In genomic region chr11:103068272-103068671, GRCm38 (mm10) we compare ENCODE assay signal across 20 mouse cellular contexts. TPM values are rescaled to one million over a fixed set of nuclear protein-coding genes. Genes with fewer than 3 reads are reported as not detected.
DNase-seq lines count a peak whose midpoint lies in the region; ATAC-seq lines count a peak whose summit lies in the region.
"Had no signal": no experiment of that assay in that cellular context is flagged by ENCODE, and none has a peak within 500 bp of the region (broad histone marks: within the 10 kb centered on the region; RNA-seq: fewer than 3 reads in every experiment).

No protein-coding gene starts in this region.

- H3K4me2 ChIP-seq in embryonic facial prominence, embryonic 13.5 days, result no peak overlapping the region
- no peak overlapping the region for H3K4me2 ChIP-seq in heart, embryonic 15.5 days
- no peak overlapping the region for H3K4me2 ChIP-seq in lung, embryonic 15.5 days
- no peak overlapping the region for H3K4me2 ChIP-seq in embryonic facial prominence, embryonic 15.5 days (replicated peaks)
- H3K4me2 ChIP-seq: forebrain, embryonic 12.5 days; kidney, embryonic 15.5 days; limb, embryonic 13.5 days; midbrain, embryonic 11.5 days had no signal

- H3K36me3 ChIP-seq in embryonic facial prominence, embryonic 13.5 days, result peaks cover 85% of the 10 kb centered on the region
- peaks cover 87% of the 10 kb centered on the region for H3K36me3 ChIP-seq in embryonic facial prominence, embryonic 10.5 days (replicated peaks)
- H3K36me3 ChIP-seq in heart, embryonic 15.5 days, result peaks cover 67% of the 10 kb centered on the region
- peaks cover 51% of the 10 kb centered on the region for H3K36me3 ChIP-seq in lung, embryonic 15.5 days
- peaks cover 74% of the 10 kb centered on the region for H3K36me3 ChIP-seq in embryonic facial prominence, embryonic 15.5 days

- no peaks in the 10 kb centered on the region for H3K27me3 ChIP-seq in embryonic facial prominence, embryonic 13.5 days
- H3K27me3 ChIP-seq in embryonic facial prominence, embryonic 10.5 days (replicated peaks; ENCODE audit: low read depth, poor library complexity, severe bottlenecking), result no peaks in the 10 kb centered on the region
- H3K27me3 ChIP-seq in heart, embryonic 15.5 days, result no peaks in the 10 kb centered on the region
- H3K27me3 ChIP-seq in lung, embryonic 15.5 days, result no peaks in the 10 kb centered on the region
- no peaks in the 10 kb centered on the region for H3K27me3 ChIP-seq in embryonic facial prominence, embryonic 15.5 days
- H3K27me3 ChIP-seq: forebrain, embryonic 12.5 days; kidney, embryonic 15.5 days; limb, embryonic 13.5 days had no signal

- no peak for ATAC-seq in embryonic facial prominence, embryonic 13.5 days (ENCODE audit: insufficient number of reproducible peaks, insufficient read depth, low FRiP score, low TSS enrichment, low read depth)
- no peak for ATAC-seq in heart, embryonic 15.5 days (replicated peaks; ENCODE audit: insufficient number of reproducible peaks, insufficient read depth, low FRiP score, low read depth)
- no peak for ATAC-seq in lung, embryonic 15.5 days (ENCODE audit: borderline replicate concordance, extremely low read depth, low FRiP score, low TSS enrichment)
- no peak for ATAC-seq in embryonic facial prominence, embryonic 15.5 days (ENCODE audit: insufficient number of reproducible peaks, low FRiP score, low TSS enrichment, low read depth)
- ATAC-seq: CD4-positive, CD25-positive, alpha-beta regulatory T cell, adult 4 months; hindbrain, embryonic 16.5 days; intestine, postnatal 0 days had no signal

- intact Hi-C loops in heart, postnatal 36 days (cut with DNase I), result no loop called here

- peak overlapping the region; percentile 62 for H3K27ac ChIP-seq in embryonic facial prominence, embryonic 13.5 days
- no peak overlapping the region for H3K27ac ChIP-seq in embryonic facial prominence, embryonic 10.5 days (replicated peaks)
- peak overlapping the region; percentile 67 for H3K27ac ChIP-seq in heart, embryonic 15.5 days
- H3K27ac ChIP-seq in lung, embryonic 15.5 days, result peak overlapping the region; percentile 62
- H3K27ac ChIP-seq in embryonic facial prominence, embryonic 15.5 days (replicated peaks), result peak overlapping the region; percentile 63
- H3K27ac ChIP-seq: forebrain, embryonic 12.5 days; kidney, embryonic 15.5 days; limb, embryonic 13.5 days; liver, embryonic 14.5 days; macrophage had no signal

- H3K9ac ChIP-seq in embryonic facial prominence, embryonic 13.5 days, result no peak overlapping the region
- no peak overlapping the region for H3K9ac ChIP-seq in heart, embryonic 15.5 days
- no peak overlapping the region for H3K9ac ChIP-seq in lung, embryonic 15.5 days
- no peak overlapping the region for H3K9ac ChIP-seq in embryonic facial prominence, embryonic 15.5 days
- H3K9ac ChIP-seq: forebrain, embryonic 12.5 days; kidney, embryonic 15.5 days; limb, embryonic 13.5 days; liver, embryonic 14.5 days had no signal

- H3K4me1 ChIP-seq in embryonic facial prominence, embryonic 13.5 days, result peaks cover 10% of the 10 kb centered on the region
- H3K4me1 ChIP-seq in embryonic facial prominence, embryonic 10.5 days, result no peaks in the 10 kb centered on the region
- peaks cover 18% of the 10 kb centered on the region for H3K4me1 ChIP-seq in heart, embryonic 15.5 days (replicated peaks)
- H3K4me1 ChIP-seq in lung, embryonic 15.5 days, result peaks cover 16% of the 10 kb centered on the region
- H3K4me1 ChIP-seq in embryonic facial prominence, embryonic 15.5 days, result peaks cover 20% of the 10 kb centered on the region
- H3K4me1 ChIP-seq: forebrain, embryonic 12.5 days; kidney, embryonic 15.5 days; limb, embryonic 13.5 days had no signal

- DNase-seq in embryonic facial prominence, embryonic 10.5 days (ENCODE audit: low spot score), result no peak
- no peak for DNase-seq in heart, postnatal 36 days
- no peak for DNase-seq in lung, adult 18-20 months
- DNase-seq: adrenal gland, postnatal 25 days; cerebellum, postnatal 36 days; retina, postnatal 1 day; thymus, postnatal 25 days had no signal

- H3K9me3 ChIP-seq in embryonic facial prominence, embryonic 13.5 days, result no peaks in the 10 kb centered on the region
- no peaks in the 10 kb centered on the region for H3K9me3 ChIP-seq in embryonic facial prominence, embryonic 10.5 days
- H3K9me3 ChIP-seq in heart, embryonic 15.5 days (replicated peaks), result no peaks in the 10 kb centered on the region
- no peaks in the 10 kb centered on the region for H3K9me3 ChIP-seq in lung, embryonic 15.5 days
- no peaks in the 10 kb centered on the region for H3K9me3 ChIP-seq in embryonic facial prominence, embryonic 15.5 days (replicated peaks)
- H3K9me3 ChIP-seq: forebrain, embryonic 12.5 days; kidney, embryonic 15.5 days; limb, embryonic 13.5 days had no signal

- H3K4me3 ChIP-seq in embryonic facial prominence, embryonic 13.5 days, result no peak overlapping the region
- no peak overlapping the region for H3K4me3 ChIP-seq in embryonic facial prominence, embryonic 10.5 days
- no peak overlapping the region for H3K4me3 ChIP-seq in heart, embryonic 15.5 days
- H3K4me3 ChIP-seq in lung, embryonic 15.5 days, result no peak overlapping the region
- H3K4me3 ChIP-seq in embryonic facial prominence, embryonic 15.5 days (replicated peaks), result no peak overlapping the region
- H3K4me3 ChIP-seq: forebrain, embryonic 12.5 days; kidney, embryonic 15.5 days; limb, embryonic 13.5 days had no signal

- 88% methylated on average over 4 of the region's 4 CpGs for WGBS in embryonic facial prominence, embryonic 13.5 days
- WGBS in embryonic facial prominence, embryonic 10.5 days, result 94% methylated on average over 4 of the region's 4 CpGs
- 90% methylated on average over 4 of the region's 4 CpGs for WGBS in heart, embryonic 15.5 days
- 95% methylated on average over 4 of the region's 4 CpGs for WGBS in lung, embryonic 15.5 days
- 81% methylated on average over 4 of the region's 4 CpGs for WGBS in embryonic facial prominence, embryonic 15.5 days

RNA-seq across cellular contexts. Expression of gene Plcd3, which starts 33.2 kb away (rescaled TPM):
- polyA plus RNA-seq in embryonic facial prominence, embryonic 13.5 days (2015; fragmentation: Nextera tagmentation; extraction: Ambion mirVana), result 5.3 and 7.2 TPM in 2 replicates
- polyA plus RNA-seq in embryonic facial prominence, embryonic 10.5 days (2016; fragmentation: Nextera tagmentation; extraction: Ambion mirVana), result 1.7 and 2.6 TPM in 2 replicates
- polyA plus RNA-seq in heart, embryonic 15.5 days (2015; fragmentation: Nextera tagmentation; extraction: Ambion mirVana), result 11.0 and 11.8 TPM in 2 replicates
- 10 to 100 TPM; 16.1 to 18.3 TPM for total RNA-seq in heart, postnatal 36 days (2021)
- 2.5 and 3.6 TPM in 2 replicates for polyA plus RNA-seq in lung, embryonic 15.5 days (2015; fragmentation: Nextera tagmentation; extraction: Ambion mirVana)
- 7.6 and 9.0 TPM in 2 replicates for polyA plus RNA-seq in embryonic facial prominence, embryonic 15.5 days (2015; fragmentation: Nextera tagmentation; extraction: Ambion mirVana)
- polyA plus RNA-seq: macrophage had no signal

RNA-seq across cellular contexts. Expression of gene Acbd4, which starts 33.2 kb away (rescaled TPM):
- polyA plus RNA-seq in embryonic facial prominence, embryonic 13.5 days (2015; fragmentation: Nextera tagmentation; extraction: Ambion mirVana), result 16.6 and 17.4 TPM in 2 replicates
- polyA plus RNA-seq in embryonic facial prominence, embryonic 10.5 days (2016; fragmentation: Nextera tagmentation; extraction: Ambion mirVana), result 6.3 and 10.1 TPM in 2 replicates
- 18.5 and 23.7 TPM in 2 replicates for polyA plus RNA-seq in heart, embryonic 15.5 days (2015; fragmentation: Nextera tagmentation; extraction: Ambion mirVana)
- 10 to 100 TPM; 37.4 to 41.4 TPM for total RNA-seq in heart, postnatal 36 days (2021)
- 15.7 and 18.3 TPM in 2 replicates for polyA plus RNA-seq in lung, embryonic 15.5 days (2015; fragmentation: Nextera tagmentation; extraction: Ambion mirVana)
- 23.4 and 27.9 TPM in 2 replicates for polyA plus RNA-seq in embryonic facial prominence, embryonic 15.5 days (2015; fragmentation: Nextera tagmentation; extraction: Ambion mirVana)

RNA-seq across cellular contexts. Expression of gene Dcakd, which starts 40.1 kb away (rescaled TPM):
- polyA plus RNA-seq in embryonic facial prominence, embryonic 13.5 days (2015; fragmentation: Nextera tagmentation; extraction: Ambion mirVana), result 189 and 192 TPM in 2 replicates
- polyA plus RNA-seq in embryonic facial prominence, embryonic 10.5 days (2016; fragmentation: Nextera tagmentation; extraction: Ambion mirVana), result 304 and 308 TPM in 2 replicates
- 64.8 and 89.4 TPM in 2 replicates for polyA plus RNA-seq in heart, embryonic 15.5 days (2015; fragmentation: Nextera tagmentation; extraction: Ambion mirVana)
- total RNA-seq in heart, postnatal 36 days (2021), result 10 to 100 TPM; 70.4 to 81.3 TPM
- polyA plus RNA-seq in lung, embryonic 15.5 days (2015; fragmentation: Nextera tagmentation; extraction: Ambion mirVana), result 147 and 150 TPM in 2 replicates
- polyA plus RNA-seq in embryonic facial prominence, embryonic 15.5 days (2015; fragmentation: Nextera tagmentation; extraction: Ambion mirVana), result 144 and 158 TPM in 2 replicates

RNA-seq across cellular contexts. Expression of gene Nmt1, which starts 40.3 kb away (rescaled TPM):
- 67.8 and 68.5 TPM in 2 replicates for polyA plus RNA-seq in embryonic facial prominence, embryonic 13.5 days (2015; fragmentation: Nextera tagmentation; extraction: Ambion mirVana)
- polyA plus RNA-seq in embryonic facial prominence, embryonic 10.5 days (2016; fragmentation: Nextera tagmentation; extraction: Ambion mirVana), result 63.2 and 66.0 TPM in 2 replicates
- polyA plus RNA-seq in heart, embryonic 15.5 days (2015; fragmentation: Nextera tagmentation; extraction: Ambion mirVana), result 39.1 and 47.8 TPM in 2 replicates
- total RNA-seq in heart, postnatal 36 days (2021), result 10 to 100 TPM; 65.2 to 68.7 TPM
- polyA plus RNA-seq in lung, embryonic 15.5 days (2015; fragmentation: Nextera tagmentation; extraction: Ambion mirVana), result 56.8 and 59.9 TPM in 2 replicates
- 49.5 and 52.9 TPM in 2 replicates for polyA plus RNA-seq in embryonic facial prominence, embryonic 15.5 days (2015; fragmentation: Nextera tagmentation; extraction: Ambion mirVana)

RNA-seq across cellular contexts. Expression of gene Hexim1, which starts 47.8 kb away (rescaled TPM):
- 5.2 and 6.9 TPM in 2 replicates for polyA plus RNA-seq in embryonic facial prominence, embryonic 13.5 days (2015; fragmentation: Nextera tagmentation; extraction: Ambion mirVana)
- polyA plus RNA-seq in embryonic facial prominence, embryonic 10.5 days (2016; fragmentation: Nextera tagmentation; extraction: Ambion mirVana), result 2.8 and 2.9 TPM in 2 replicates
- polyA plus RNA-seq in heart, embryonic 15.5 days (2015; fragmentation: Nextera tagmentation; extraction: Ambion mirVana), result 2.6 and 3.0 TPM in 2 replicates
- total RNA-seq in heart, postnatal 36 days (2021), result 10 to 100 TPM; 18.0 to 20.5 TPM
- 4.4 and 4.5 TPM in 2 replicates for polyA plus RNA-seq in lung, embryonic 15.5 days (2015; fragmentation: Nextera tagmentation; extraction: Ambion mirVana)
- polyA plus RNA-seq in embryonic facial prominence, embryonic 15.5 days (2015; fragmentation: Nextera tagmentation; extraction: Ambion mirVana), result 5.9 and 6.1 TPM in 2 replicates
